16 mouse cellular contexts compared by ENCODE assay signal in genomic region chr3:39392053-39392452, GRCm38 (mm10).
A peak's percentile ranks its signal among the peaks of the same experiment; 100 is the strongest.
DNase-seq lines count a peak whose midpoint lies in the region; ATAC-seq lines count a peak whose summit lies in the region.
"Had no signal": no experiment of that assay in that cellular context is flagged by ENCODE, and none has a peak within 500 bp of the region (broad histone marks: within the 10 kb centered on the region; RNA-seq: fewer than 3 reads in every experiment).

No protein-coding gene starts in this region.

- no peaks in the 10 kb centered on the region for H3K9me3 ChIP-seq in kidney, embryonic 15.5 days (replicated peaks)
- H3K9me3 ChIP-seq: forebrain, embryonic 10.5 days; intestine, embryonic 15.5 days; midbrain, embryonic 15.5 days; neural tube, embryonic 15.5 days had no signal

- DNase-seq in adrenal gland, postnatal 14 days, result peak; percentile 7
- DNase-seq in adrenal gland, postnatal 25 days, result no peak
- peak; percentile 9 for DNase-seq in kidney, adult 9 months
- peak; percentile 8 for DNase-seq in right cerebral cortex, adult 18-20 months
- no peak for DNase-seq in right cerebral cortex, postnatal 4 days
- no peak for DNase-seq in MN1 (ENCODE audit: low spot score)
- DNase-seq: B cell, adult 2 months; gastrocnemius, postnatal 14 days; heart, postnatal 14 days had no signal

- H3K27ac ChIP-seq in kidney, embryonic 15.5 days, result no peak overlapping the region
- H3K27ac ChIP-seq: forebrain, embryonic 10.5 days; intestine, embryonic 15.5 days; midbrain, embryonic 15.5 days; neural tube, embryonic 15.5 days had no signal

- 55% methylated on average over 2 of the region's 2 CpGs for WGBS in kidney, embryonic 15.5 days

- no peaks in the 10 kb centered on the region for H3K27me3 ChIP-seq in kidney, embryonic 15.5 days
- H3K27me3 ChIP-seq: intestine, embryonic 15.5 days; midbrain, embryonic 15.5 days; neural tube, embryonic 15.5 days had no signal

- H3K36me3 ChIP-seq in kidney, embryonic 15.5 days, result no peaks in the 10 kb centered on the region
- H3K36me3 ChIP-seq: forebrain, embryonic 10.5 days; intestine, embryonic 15.5 days; midbrain, embryonic 15.5 days; neural tube, embryonic 15.5 days had no signal

- H3K4me2 ChIP-seq in kidney, embryonic 15.5 days, result no peak overlapping the region
- H3K4me2 ChIP-seq: intestine, embryonic 15.5 days; liver, embryonic 11.5 days; midbrain, embryonic 15.5 days; neural tube, embryonic 15.5 days had no signal

- no peak overlapping the region for H3K4me3 ChIP-seq in kidney, embryonic 15.5 days (replicated peaks)
- H3K4me3 ChIP-seq: forebrain, embryonic 10.5 days; intestine, embryonic 15.5 days; midbrain, embryonic 15.5 days; neural tube, embryonic 15.5 days had no signal

- no peak for ATAC-seq in kidney, embryonic 15.5 days (replicated peaks; ENCODE audit: low FRiP score)
- ATAC-seq in megakaryocyte-erythroid progenitor cell, adult 5-6 weeks (replicated peaks; ENCODE audit: low FRiP score, low TSS enrichment, poor library complexity, severe bottlenecking), result no peak
- ATAC-seq: intestine, embryonic 15.5 days; midbrain, embryonic 15.5 days had no signal

- peaks cover 17% of the 10 kb centered on the region; the same call in 1 of the 2 replicates for H3K4me1 ChIP-seq in kidney, embryonic 15.5 days
- H3K4me1 ChIP-seq: forebrain, embryonic 10.5 days; midbrain, embryonic 15.5 days had no signal

- no peak overlapping the region for H3K9ac ChIP-seq in kidney, embryonic 15.5 days
- H3K9ac ChIP-seq: intestine, embryonic 15.5 days; midbrain, embryonic 15.5 days; neural tube, embryonic 15.5 days had no signal

Comparison
In these comparisons a context has a peak if more than half of its experiments do, and no peak if none do; other contexts are left out.
1. DNase-seq: peak in adrenal gland, postnatal 14 days (single experiment), kidney, adult 9 months (single experiment) and right cerebral cortex, adult 18-20 months (single experiment); none in adrenal gland, postnatal 25 days (single experiment), right cerebral cortex, postnatal 4 days (single experiment) and MN1 (single experiment).